Mouse (Mus musculus) small intestine, adult 2 months (tissue): ENCODE results near the gene Rnf121.

Source experiments
- CTCF ChIP-seq: fragments of 200-500 bp; IDR thresholded peaks from 2 replicates; pipeline ENCODE4 v1.5.1; 2012; ENCODE audit warnings: low read depth, mild to moderate bottlenecking, control low read depth, inconsistent platforms, low read length, moderate library complexity, mixed read lengths; ENCODE audit not compliant: insufficient replicate concordance, insufficient read length; ENCODE audit errors: extremely low read depth
- POLR2A ChIP-seq: fragments of 200-500 bp; IDR thresholded peaks from 2 replicates; pipeline ENCODE4 v1.6.1; 2012; ENCODE audit warnings: low read depth, mild to moderate bottlenecking, control low read depth, inconsistent platforms, low read length, moderate library complexity

GRCm38 (mm10) chr7:102037318-102037717 lies 28.0 kb downstream of the Rnf121 start:
- TF ChIP-seq POLR2A: no peak
- TF ChIP-seq CTCF: no peak
